In genomic region chr3:156833920-156834319, GRCm38 (mm10) we compare ENCODE assay signal across 19 mouse cellular contexts.
DNase-seq lines count a peak whose midpoint lies in the region; ATAC-seq and TF ChIP-seq lines count a peak whose summit lies in the region.
"Had no signal": no experiment of that assay in that cellular context is flagged by ENCODE, and none has a peak within 500 bp of the region (broad histone marks: within the 10 kb centered on the region; RNA-seq: fewer than 3 reads in every experiment).

No protein-coding gene starts in this region.

- no peaks in the 10 kb centered on the region for H3K27me3 ChIP-seq in midbrain, embryonic 16.5 days (ENCODE audit: control insufficient read depth, insufficient read depth, low read depth, low read length)
- H3K27me3 ChIP-seq in midbrain, postnatal 0 days (ENCODE audit: insufficient read depth, low read length), result no peaks in the 10 kb centered on the region
- no peaks in the 10 kb centered on the region for H3K27me3 ChIP-seq in forebrain, embryonic 15.5 days
- H3K27me3 ChIP-seq in embryonic facial prominence, embryonic 10.5 days (replicated peaks; ENCODE audit: low read depth, poor library complexity, severe bottlenecking), result no peaks in the 10 kb centered on the region
- H3K27me3 ChIP-seq: embryonic facial prominence, embryonic 15.5 days; heart, embryonic 12.5 days had no signal

- H3K36me3 ChIP-seq in midbrain, embryonic 16.5 days (ENCODE audit: control insufficient read depth, insufficient read depth, low read length), result no peaks in the 10 kb centered on the region
- H3K36me3 ChIP-seq in midbrain, postnatal 0 days (ENCODE audit: insufficient read depth, low read length), result no peaks in the 10 kb centered on the region
- no peaks in the 10 kb centered on the region for H3K36me3 ChIP-seq in forebrain, embryonic 15.5 days
- H3K36me3 ChIP-seq in embryonic facial prominence, embryonic 10.5 days (replicated peaks), result no peaks in the 10 kb centered on the region
- H3K36me3 ChIP-seq: embryonic facial prominence, embryonic 15.5 days; heart, embryonic 12.5 days; hindbrain, embryonic 10.5 days had no signal

- 41% methylated on average over 3 of the region's 3 CpGs for WGBS in midbrain, embryonic 16.5 days
- 34% methylated on average over 3 of the region's 3 CpGs for WGBS in midbrain, postnatal 0 days
- 27% methylated on average over 3 of the region's 3 CpGs for WGBS in forebrain, embryonic 15.5 days
- WGBS in embryonic facial prominence, embryonic 10.5 days, result 69% methylated on average over 3 of the region's 3 CpGs

- DNase-seq in layer of hippocampus, adult 2 months (ENCODE audit: low spot score in 2 of 2), result no peak
- DNase-seq in layer of hippocampus, adult 9-10 months (ENCODE audit: low spot score), result no peak
- DNase-seq in midbrain, postnatal 0 days (ENCODE audit: low spot score), result no peak
- no peak for DNase-seq in urinary bladder, postnatal 36 days (ENCODE audit: low spot score in 2 of 2)
- no peak for DNase-seq in embryonic facial prominence, embryonic 10.5 days (ENCODE audit: low spot score)
- DNase-seq: adrenal gland, adult 2 months; adrenal gland, postnatal 25 days; cerebellum, adult 2 months; cerebellum, postnatal 10 days; gastrocnemius, adult 2 months; gastrocnemius, postnatal 25 days had no signal

- H3K9me3 ChIP-seq in midbrain, embryonic 16.5 days (replicated peaks; ENCODE audit: control insufficient read depth, low read length, poor library complexity, severe bottlenecking), result no peaks in the 10 kb centered on the region
- H3K9me3 ChIP-seq in midbrain, postnatal 0 days (ENCODE audit: low read length), result no peaks in the 10 kb centered on the region
- no peaks in the 10 kb centered on the region for H3K9me3 ChIP-seq in forebrain, embryonic 15.5 days
- H3K9me3 ChIP-seq in embryonic facial prominence, embryonic 10.5 days, result no peaks in the 10 kb centered on the region
- H3K9me3 ChIP-seq: embryonic facial prominence, embryonic 15.5 days; heart, embryonic 12.5 days; hindbrain, embryonic 10.5 days had no signal

- ATAC-seq in midbrain, embryonic 16.5 days, result peak; percentile 69; the same call in 1 of the 2 replicates
- no peak for ATAC-seq in midbrain, postnatal 0 days (ENCODE audit: low FRiP score)
- ATAC-seq in forebrain, embryonic 15.5 days (replicated peaks), result peak; percentile 80
- ATAC-seq: hindbrain, embryonic 16.5 days; inflammation-experienced regulatory T-cells, adult 6 months had no signal

- no peak overlapping the region for H3K4me2 ChIP-seq in midbrain, embryonic 16.5 days (ENCODE audit: low read length)
- no peak overlapping the region for H3K4me2 ChIP-seq in midbrain, postnatal 0 days (ENCODE audit: low read depth, low read length, poor library complexity, severe bottlenecking)
- no peak overlapping the region for H3K4me2 ChIP-seq in forebrain, embryonic 15.5 days (replicated peaks)
- H3K4me2 ChIP-seq: embryonic facial prominence, embryonic 15.5 days; heart, embryonic 12.5 days had no signal

- H3K27ac ChIP-seq in layer of hippocampus, adult 2 months, result peak overlapping the region; percentile 39; the same call in 1 of the 2 replicates
- no peak overlapping the region for H3K27ac ChIP-seq in midbrain, embryonic 16.5 days (ENCODE audit: low read length)
- no peak overlapping the region for H3K27ac ChIP-seq in midbrain, postnatal 0 days (ENCODE audit: low read depth, low read length)
- H3K27ac ChIP-seq in forebrain, embryonic 15.5 days (replicated peaks), result no peak overlapping the region
- H3K27ac ChIP-seq in embryonic facial prominence, embryonic 10.5 days (replicated peaks), result no peak overlapping the region
- H3K27ac ChIP-seq: embryonic facial prominence, embryonic 15.5 days; gastrocnemius, adult 2 months; hindbrain, embryonic 10.5 days had no signal

- no peak overlapping the region for H3K4me3 ChIP-seq in layer of hippocampus, adult 2 months
- H3K4me3 ChIP-seq in midbrain, embryonic 16.5 days (ENCODE audit: low read depth, low read length), result no peak overlapping the region
- H3K4me3 ChIP-seq in midbrain, postnatal 0 days (ENCODE audit: low read depth, low read length), result no peak overlapping the region
- no peak overlapping the region for H3K4me3 ChIP-seq in forebrain, embryonic 15.5 days
- H3K4me3 ChIP-seq in embryonic facial prominence, embryonic 10.5 days, result no peak overlapping the region
- H3K4me3 ChIP-seq: embryonic facial prominence, embryonic 15.5 days; erythroblast, embryonic 14.5 days; gastrocnemius, adult 2 months; heart, embryonic 12.5 days; hindbrain, embryonic 10.5 days had no signal

- no peak overlapping the region for H3K9ac ChIP-seq in midbrain, embryonic 16.5 days (ENCODE audit: low read depth, low read length)
- H3K9ac ChIP-seq in midbrain, postnatal 0 days (replicated peaks; ENCODE audit: low read length, poor library complexity, severe bottlenecking), result no peak overlapping the region
- no peak overlapping the region for H3K9ac ChIP-seq in forebrain, embryonic 15.5 days (replicated peaks)
- H3K9ac ChIP-seq: embryonic facial prominence, embryonic 15.5 days; heart, embryonic 12.5 days had no signal

- no peak for TF ChIP-seq CTCF in layer of hippocampus, adult 2 months (conservative IDR thresholded peaks at IDR 0.05)
- no peak for TF ChIP-seq CTCF in midbrain, postnatal 0 days (IDR thresholded peaks at IDR 0.05)

- H3K4me1 ChIP-seq in midbrain, embryonic 16.5 days (ENCODE audit: control insufficient read depth, insufficient read depth, low read length), result no peaks in the 10 kb centered on the region
- no peaks in the 10 kb centered on the region for H3K4me1 ChIP-seq in midbrain, postnatal 0 days (ENCODE audit: insufficient read depth, low read length)
- H3K4me1 ChIP-seq in forebrain, embryonic 15.5 days, result no peaks in the 10 kb centered on the region
- no peaks in the 10 kb centered on the region for H3K4me1 ChIP-seq in embryonic facial prominence, embryonic 10.5 days
- H3K4me1 ChIP-seq: embryonic facial prominence, embryonic 15.5 days; heart, embryonic 12.5 days; hindbrain, embryonic 10.5 days had no signal
